Mouse (Mus musculus) adrenal gland, postnatal 14 days (tissue): ENCODE results near the gene Trim50. TPM values are rescaled to one million over a fixed set of nuclear protein-coding genes. Genes with fewer than 3 reads are reported as not detected.
A peak's percentile ranks its signal among the peaks of the same experiment; 100 is the strongest.
"Not testable (repeated sequence)": the region's sequence is repeated elsewhere in the genome, so short reads cannot be mapped to it uniquely, and the experiment has no call there.

Experiments used
- DNase-seq: peaks from one replicate; pipeline ENCODE4 v3.0.0; 2021; ENCODE audit warnings: mixed read lengths
- long read RNA-seq, 2 experiments: library from polyadenylated mRNA; stranded (forward); transcript quantifications; one replicate each; pipeline ENCODE4 v2.0.0; 2021
- total RNA-seq: library from RNA; stranded (reverse); gene quantifications from 2 replicates; pipeline ENCODE4 v1.2.3, GENCODE M21; 2021

The Trim50 gene
- not detected in 2 replicates for total RNA-seq
- long read RNA-seq, experiment 1: 0 reads
- long read RNA-seq, experiment 2: 0 reads

DNA sequence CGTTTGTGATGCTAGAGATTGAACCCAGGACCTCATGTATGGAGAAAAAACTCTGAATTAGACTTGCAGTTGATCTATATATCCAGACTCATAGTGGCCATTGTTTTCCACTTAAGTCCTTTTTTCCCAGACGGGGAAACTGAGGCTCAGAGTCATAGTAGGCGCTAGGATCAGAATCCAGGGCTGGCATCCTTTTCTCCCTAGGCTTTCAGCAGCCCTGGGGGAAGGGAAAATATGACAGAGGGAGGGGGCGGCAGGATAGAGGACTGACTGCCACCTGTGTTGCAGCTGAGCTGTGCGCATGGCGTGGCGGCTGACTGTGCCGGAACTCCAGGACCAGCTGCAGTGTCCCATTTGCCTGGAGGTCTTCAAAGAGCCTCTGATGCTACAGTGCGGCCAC, at the start of gene Trim50:
Trim50 (plus strand) TSS at position 301 of the 400 bp plus-strand sequence.
- no peak for DNase-seq

DNA sequence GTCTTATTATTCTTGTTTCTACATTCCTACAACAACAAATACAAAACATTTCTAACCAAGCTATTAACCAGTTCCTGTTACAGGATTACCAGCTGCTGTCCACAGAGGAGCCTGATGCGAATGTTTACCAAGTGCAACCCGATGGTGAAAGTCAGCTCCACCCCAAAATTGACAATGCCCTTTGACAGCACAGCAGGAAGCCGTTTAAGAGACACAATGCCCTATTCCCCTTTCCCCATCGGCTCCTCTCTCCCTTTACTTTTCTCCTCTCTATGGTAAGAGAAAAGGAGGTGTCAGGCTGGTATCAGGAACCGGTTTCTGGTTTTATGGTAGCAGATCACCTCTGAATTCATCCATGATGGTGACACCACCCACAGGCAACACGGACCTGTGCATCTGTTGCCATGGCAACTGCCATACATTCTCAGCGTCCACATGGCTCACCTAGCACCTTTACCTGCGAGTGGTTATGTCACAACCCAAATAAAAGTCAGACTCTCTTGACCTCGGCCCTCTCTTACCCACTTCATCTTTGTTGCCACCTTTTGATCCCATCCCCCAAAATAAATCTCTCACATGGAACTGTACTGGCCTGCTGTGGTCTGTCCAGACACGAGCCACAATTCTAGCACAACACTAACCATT, 46.7 kb upstream of the Trim50 start:
- no peak for DNase-seq

DNA sequence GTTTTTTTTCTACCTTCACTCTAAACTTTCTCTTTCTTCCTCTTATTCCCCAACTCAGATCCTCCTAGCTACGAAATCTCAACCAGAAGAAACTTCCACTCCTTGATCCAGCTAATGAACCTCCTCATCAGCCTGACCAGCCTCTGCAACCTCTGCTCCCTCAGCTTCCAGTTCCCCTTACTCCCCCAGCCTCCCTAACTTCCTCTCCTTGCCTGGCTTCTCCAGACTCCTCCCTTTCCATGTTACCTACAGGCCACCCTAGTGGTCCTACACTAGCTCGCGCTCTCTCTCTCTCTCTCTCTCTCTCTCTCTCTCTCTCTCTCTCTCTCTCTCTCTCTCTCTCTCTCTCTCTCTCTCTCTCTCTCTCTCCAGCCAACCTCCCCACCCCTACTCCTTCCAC, 36.9 kb upstream of the Trim50 start:
- DNase-seq: no peak

DNA sequence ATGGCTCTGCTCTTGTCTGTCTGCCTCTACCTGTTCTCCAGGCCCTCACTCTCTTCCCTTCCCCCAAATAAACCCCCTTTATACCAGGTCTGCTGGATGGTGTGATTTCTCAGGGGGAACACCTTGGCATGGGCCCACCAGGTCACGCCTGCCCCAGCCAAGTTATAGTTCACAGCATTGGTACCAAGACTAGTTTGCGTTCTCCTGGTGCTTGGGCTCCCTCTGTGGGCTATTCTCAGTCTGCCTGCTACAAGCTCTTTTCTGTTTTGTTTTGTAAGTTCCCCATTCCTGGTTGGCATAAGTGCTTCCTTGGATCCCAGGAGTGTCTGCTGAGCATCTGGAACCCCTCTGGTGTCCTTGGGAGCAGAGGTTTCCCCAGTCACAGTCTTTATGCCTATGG, 33.2 kb upstream of the Trim50 start:
- DNase-seq: no peak

DNA sequence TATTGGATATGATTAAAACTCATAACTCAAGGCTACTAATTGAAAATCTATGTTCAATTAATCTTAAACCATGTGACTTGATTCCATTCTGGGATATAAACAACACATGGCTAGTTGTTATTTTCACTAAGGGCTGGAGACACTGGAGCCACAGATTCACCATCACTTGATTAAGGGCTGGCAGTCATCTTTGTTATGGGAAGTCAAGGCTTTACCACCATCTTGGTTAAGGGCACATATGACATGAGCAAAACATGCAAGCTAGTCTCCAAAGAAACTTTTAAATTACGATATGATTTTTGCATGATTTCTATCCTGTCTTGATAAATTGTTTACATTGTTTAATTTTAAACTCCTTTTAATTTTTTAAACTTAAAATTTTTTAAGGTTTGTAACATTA, 30.9 kb upstream of the Trim50 start:
- DNase-seq: no peak

DNA sequence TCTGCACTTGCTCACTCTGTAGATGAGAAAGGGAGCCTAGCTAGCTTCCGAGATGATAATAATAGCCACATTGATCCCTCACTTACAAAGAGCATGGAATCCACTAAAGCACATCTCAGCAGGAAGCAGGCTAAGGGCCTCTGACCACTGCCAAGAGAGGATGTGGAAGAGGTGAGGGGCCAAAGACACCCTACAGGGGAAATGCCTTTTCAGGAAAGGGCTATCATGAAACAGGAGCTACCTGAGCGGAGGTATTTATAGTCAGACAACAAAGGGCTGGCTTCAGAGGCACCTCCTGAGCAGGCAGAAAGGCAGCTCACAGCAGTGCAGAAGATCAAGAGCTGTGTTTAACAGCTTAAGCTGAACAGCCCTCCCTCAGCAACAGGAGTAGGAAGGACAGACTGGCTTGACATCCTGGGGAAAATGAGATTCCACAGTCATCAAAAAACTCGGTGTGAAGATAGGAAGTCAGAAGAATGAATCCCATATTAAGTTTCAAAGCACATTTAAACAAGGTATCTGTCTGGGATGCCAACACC, 26.9 kb upstream of the Trim50 start:
- no peak for DNase-seq

DNA sequence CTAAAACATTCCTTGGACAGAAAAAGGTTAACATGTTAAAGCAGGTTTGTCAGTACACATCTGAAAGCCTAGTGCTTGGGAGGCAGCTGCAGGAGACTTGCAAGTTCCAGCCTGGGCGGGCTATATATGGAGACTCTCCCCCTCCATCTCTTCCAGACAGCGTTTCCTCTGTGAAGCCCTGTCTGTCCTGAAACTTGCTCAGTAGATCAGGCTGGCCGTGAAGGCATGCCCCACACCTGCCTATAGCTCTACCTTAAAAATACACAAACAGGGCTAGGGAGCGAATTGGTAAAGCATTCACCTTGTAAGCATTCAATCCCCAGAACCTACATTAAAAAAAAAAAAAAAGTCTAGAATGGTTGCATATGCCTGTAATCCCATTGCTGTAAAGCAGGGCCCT, 23.6 kb upstream of the Trim50 start:
- no peak for DNase-seq

DNA sequence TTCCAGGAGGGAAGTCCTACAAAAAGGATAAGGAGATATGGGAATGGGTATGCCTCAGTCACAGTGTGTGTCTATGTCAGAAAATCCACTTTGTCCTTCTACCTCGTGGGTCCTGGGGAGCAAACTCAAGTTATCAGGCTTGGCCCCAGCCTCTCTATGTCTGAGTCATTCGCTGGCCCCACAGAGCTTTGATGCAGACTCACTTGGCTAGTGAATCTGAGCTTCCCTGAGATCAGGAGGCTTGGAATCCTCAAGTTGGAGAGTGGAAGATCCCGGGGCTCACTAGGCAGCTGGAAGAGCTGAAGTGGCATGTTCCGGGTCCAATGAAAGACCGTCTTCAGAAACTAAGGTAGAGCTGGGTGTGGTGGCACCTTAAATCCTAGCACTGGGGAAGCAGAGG, 22.9 kb upstream of the Trim50 start:
- DNase-seq: no peak

DNA sequence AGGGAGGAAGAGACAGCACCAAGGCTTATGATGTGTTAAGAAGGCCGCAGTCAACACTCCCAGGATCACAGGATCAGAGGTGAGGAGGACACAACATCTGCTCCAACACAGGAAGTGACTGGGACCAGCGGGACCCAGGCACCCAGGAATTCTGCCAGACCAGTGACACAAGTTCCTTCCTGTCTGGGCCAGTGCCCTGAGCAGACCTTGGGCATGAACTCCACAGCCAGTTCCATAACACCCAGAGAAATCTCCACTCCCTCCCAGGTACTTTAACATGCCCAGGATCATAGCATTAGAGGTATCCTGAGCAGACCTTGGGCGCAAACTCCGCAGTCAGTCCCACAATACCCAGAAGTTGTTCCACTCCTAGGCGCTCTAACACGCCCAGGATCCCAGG, 21.9 kb upstream of the Trim50 start:
- DNase-seq: peak; percentile 16

DNA sequence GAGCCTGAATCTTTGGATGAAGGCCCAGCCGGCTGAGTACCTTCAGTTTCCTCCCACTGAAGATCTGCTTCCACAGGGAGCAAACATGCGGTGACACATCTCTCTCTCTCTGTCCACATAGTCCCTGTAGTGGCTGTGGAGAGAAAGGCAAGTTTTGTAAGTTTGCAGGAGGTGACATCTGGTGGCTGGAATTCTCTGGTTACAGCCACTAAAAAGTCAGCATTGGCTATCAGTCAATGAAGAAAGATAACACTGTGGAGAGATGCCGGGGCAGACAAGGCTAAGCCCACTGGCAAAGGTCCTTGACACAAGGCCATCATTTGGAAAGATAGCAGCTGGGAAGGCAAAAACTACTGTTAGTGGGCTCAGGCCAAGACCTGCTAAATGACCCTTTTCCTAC, 15.5 kb upstream of the Trim50 start:
- DNase-seq: peak; percentile 60

DNA sequence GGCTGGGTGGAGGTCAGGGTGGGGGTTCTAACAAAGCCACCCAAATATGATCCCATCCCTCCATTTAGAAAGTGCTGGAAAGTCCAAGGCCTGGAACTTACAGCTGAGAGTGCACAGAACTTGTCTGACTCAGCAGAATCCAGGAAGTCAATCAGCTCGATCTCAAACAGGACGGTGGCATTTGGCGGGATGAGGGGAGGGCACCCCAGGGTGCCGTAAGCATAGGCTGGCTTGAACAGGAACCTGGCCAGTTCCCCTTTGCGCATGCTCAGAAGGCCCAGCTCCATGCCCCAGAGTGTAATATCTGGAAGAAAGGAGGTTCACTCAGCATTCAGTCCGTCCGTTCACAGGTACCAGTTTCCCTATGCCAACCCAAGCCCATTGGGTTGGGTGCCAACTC, 7.1 kb upstream of the Trim50 start:
- DNase-seq: no peak

DNA sequence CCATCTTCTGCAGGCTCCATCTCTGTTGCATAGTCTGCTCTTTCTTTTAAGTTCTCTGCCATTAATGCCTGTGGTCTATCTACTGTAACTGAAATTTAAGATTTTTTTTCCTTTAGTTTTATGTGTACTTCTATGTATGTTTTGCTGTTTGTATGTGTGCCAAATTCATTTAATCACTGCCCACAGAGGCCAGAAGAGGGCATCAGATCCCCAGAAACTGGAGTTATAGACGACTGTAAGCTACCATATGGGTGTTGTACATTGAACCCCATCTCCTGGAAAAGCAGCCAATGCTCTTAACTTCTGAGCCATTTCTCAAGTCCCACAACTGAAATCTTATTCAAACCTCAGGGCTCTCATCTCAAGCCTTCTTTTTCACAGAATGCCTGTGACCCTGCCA, 6.7 kb upstream of the Trim50 start:
- DNase-seq: no peak

DNA sequence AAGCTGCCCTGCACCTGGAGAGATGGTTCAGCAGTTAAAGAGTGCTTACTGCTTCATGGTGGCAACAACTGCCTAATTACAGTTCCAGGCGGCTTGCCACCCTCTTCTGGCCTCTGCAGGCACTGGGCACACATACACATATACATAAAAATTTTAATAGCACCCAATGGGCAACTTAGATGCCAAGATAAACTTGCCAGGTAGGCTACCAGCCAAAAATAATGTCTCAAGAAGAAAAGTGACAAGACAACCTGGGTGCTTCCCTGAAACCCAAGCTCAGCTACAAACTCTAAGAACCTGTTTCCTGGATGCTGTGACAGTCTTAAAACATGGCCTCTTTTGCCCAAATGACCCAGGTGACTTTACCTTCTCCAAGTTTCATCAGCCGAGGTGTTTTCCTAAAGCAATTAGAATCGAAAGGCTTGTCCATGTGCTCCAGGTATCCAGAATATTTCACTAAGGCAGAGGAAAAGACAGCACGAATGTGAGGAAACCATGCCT, 5.5 kb upstream of the Trim50 start:
- no peak for DNase-seq

DNA sequence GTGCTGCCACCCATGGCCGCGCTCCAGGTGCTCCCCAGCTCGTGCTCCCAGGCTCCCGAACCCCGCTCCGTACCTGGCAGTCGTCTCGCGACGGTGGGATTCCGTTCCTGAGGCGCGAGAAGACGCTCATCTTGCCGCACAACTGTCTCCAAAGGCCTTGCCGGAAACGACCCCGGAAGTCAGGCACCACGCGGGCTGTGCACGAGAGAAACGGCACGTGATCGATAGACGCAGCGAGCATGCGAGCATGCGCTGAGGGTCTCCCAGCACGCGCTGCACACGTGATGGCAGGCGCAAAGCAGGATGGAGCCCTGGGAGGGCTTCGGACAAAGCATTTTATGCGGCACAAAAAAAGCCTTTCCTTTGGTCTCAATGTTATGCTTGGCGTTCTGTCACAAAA, 3.2 kb upstream of the Trim50 start, which contains the start of gene Fkbp6:
Fkbp6 (minus strand) TSS at position 183 of the 400 bp plus-strand sequence.
- DNase-seq: no peak

DNA sequence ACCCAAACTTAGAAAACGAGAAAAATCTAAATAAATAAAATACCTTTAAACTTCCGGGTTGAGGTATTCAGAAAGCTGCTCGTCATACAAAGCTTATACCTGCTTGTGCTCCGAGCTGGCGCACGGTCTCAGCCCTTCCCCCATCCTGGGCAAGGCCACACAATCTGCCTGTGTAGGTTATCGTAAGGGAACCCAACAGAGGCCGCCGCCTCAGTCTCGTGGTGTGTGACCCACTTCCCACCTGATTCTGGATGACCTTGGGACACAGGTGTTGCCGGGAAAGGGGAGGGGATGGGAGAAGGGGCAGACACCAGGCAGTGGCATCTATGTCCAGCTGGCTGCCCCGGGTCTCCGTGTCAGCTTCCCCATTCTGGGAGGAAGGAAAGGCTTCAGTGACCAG, 1.5 kb upstream of the Trim50 start:
- no peak for DNase-seq

DNA sequence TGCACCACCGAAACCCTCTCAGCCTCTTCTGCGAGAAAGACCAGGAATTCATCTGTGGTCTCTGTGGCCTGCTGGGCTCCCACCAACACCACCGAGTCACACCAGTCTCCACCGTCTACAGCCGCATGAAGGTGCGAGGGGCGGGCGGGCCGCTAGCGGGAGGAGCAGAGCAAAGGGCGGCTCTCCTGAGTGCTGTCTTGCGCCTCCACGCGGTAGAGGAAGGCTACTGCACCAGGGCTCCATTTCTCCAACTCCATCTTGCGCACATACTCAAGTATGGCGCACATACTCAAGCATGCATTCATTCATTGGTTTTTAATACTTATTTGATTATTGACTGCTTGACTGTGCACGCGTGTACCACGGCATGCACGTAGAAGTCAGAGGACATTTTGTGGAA, 469 bp downstream of the Trim50 start:
- peak; percentile 47 for DNase-seq

DNA sequence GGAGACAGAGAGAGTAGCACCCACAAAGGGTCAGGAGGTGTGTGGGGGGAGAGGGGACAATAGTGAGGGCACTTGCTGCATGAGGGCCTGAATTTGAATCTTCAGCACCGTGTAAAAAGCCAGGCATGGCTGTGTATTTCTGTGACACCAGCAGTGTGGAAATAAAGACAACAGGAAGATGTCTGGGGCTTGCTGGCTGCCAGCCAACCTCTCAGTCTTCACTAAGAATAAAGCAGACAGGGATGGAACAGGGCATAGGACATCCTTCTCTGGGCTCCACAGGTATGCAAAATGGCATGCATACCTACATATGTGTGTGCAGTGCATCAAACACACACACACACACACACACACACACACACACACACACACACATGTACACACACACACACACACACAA, 3.0 kb downstream of the Trim50 start:
- no peak for DNase-seq

DNA sequence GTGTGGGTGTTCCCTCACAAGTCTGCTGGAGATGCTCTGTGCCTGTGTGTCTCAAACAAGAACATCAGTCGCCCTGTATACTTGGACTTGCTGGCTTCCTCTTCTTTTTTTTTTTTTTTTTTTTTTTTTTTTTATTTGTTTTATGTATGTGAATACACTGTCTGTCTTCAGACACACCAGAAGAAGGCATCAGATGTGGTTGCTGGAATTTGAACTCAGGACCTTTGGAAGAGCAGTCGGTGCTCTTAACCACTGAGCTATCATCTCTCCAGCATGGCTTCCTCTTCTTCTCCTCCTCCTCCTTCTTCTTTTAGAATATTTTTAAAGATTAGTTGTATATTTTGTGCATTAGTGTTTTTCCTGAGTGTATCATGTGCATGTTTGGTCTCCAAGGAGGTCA, 4.5 kb downstream of the Trim50 start:
- DNase-seq: no peak

DNA sequence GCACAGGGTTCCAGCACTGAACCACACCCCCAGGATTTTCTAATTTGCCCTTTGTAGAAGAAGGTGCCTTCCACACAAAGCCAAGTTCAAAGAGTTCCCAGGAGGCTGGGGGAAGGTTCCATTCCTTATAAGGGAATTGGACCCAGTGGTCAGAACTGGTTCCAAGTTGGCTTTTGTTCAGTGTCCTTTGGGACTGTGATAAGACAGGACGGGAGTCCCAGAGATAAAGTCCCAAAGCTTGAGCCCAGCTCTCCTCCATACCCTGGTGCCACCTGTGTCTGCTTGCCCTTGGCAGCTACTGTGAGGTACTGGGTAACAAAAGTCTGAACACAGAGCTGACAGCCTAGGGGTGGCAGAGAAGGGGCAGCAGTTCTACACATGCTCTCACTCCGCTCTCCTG, 6.7 kb downstream of the Trim50 start:
- peak; percentile 56 for DNase-seq

DNA sequence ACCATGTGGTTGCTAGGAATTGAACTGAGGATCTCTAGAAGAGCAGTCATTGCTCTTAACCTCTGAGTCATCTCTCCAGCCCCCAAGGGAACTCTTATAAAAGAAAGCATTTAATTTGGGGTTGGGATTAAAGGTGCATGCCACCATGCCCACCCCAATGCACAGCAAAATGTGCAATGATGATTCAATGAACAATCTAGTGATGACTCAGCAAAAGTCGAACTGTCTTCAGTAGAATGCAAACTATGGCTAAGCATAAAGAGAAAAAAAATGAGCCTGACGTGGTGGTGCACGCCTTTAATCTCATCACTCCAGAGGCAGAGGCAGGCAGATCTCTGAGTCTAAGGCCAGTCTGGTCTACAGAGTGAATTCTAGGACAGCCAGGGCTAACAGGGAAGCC, 9.5 kb downstream of the Trim50 start:
- no peak for DNase-seq

DNA sequence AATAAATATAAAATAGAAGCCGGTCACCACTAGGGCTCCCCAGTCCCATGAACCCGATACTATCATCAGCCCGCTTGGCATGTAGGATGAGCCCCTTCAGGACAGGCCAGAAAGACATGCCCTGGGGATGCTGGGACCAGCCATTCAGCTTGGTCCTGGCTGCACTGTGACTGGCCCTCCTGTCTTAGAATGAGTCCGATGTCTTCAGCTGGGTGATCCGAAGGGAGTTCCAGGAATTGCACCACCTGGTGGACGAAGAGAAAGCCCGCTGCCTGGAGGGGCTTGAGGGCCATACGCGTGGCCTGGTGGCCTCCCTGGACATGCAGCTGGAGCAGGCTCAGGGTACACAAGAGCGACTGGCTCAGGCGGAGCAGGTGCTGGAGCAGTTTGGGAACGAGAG, 10.4 kb downstream of the Trim50 start:
- peak; percentile 51 for DNase-seq

DNA sequence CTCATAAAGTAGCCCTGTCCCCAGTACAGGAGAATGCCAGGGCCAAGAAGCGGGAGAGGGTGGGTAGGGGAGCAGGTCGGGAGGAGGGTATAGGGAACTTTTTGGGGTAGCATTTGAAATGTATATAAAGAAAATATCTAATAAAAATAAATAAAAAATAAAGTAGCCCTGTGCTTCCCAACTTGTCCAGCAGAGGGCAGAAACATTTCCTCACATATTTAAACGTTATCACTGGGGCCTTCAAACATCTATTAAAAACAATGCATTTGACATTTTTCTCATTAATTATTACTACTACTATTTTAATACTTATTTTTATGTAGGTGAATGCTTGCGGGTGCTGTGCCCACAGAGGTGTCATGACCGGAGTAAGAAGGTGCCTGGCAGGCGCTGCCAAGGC, 14.7 kb downstream of the Trim50 start:
- no peak for DNase-seq

DNA sequence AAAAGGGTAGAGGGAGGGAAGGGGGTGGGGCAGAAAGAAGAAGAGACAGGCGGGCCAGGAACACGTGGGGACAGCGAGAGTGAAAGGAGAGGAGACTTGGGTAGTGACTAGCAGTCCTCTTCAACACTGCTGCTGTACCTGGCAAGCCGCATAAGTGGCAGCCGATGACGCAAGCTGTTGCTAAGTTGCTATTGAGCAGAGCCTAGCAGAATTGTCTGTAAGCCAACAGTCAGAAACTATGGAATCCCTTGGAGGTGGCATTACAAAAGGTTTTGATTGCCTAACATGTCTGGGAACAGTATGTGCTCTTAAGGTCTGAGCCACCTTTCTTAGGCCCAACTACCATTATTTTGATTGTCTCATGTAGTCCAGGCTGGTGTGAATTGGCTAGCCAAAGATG, 15.2 kb downstream of the Trim50 start:
- peak; percentile 53 for DNase-seq

DNA sequence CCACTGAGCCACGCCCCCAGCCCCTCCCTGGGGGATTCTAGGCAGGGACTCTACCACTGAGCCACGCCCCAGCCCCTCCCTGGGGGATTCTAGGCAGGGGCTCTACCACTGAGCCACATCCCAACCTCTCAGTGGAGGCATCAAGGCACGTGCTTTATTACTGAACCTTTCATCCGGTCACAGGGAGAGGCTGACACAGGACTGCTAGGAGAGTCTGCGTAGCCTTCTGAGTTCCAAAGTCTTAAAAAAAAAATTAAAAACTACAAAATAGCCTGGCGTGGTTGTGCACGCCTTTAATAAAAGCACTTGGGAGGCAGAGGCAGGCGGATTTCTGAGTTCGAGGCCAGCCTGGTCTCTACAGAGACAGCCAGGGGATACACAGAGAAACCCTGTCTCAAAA, 16.1 kb downstream of the Trim50 start:
- DNase-seq: not testable (repeated sequence)
